Mouse (Mus musculus) myocyte (in vitro differentiated cells): ENCODE results near the gene Ccdc114. TPM values are rescaled to one million over a fixed set of nuclear protein-coding genes. Genes with fewer than 3 reads are reported as not detected.
A peak's percentile ranks its signal among the peaks of the same experiment; 100 is the strongest.
"Not testable (repeated sequence)": the region's sequence is repeated elsewhere in the genome, so short reads cannot be mapped to it uniquely, and the experiment has no call there.

ENCODE experiments used
- H3K27me3 ChIP-seq: one replicate; pipeline ENCODE4 v1.6.1; 2011; ENCODE audit not compliant: control insufficient read depth, insufficient read depth, insufficient read length
- H3K36me3 ChIP-seq: one replicate; pipeline ENCODE4 v1.6.1; 2011; ENCODE audit not compliant: control insufficient read depth, insufficient read depth
- H3K4me2 ChIP-seq: one replicate; pipeline ENCODE4 v1.6.1; 2011; ENCODE audit warnings: low read depth, control low read depth
- H3K4me3 ChIP-seq: one replicate; pipeline ENCODE4 v1.5.1; 2011; ENCODE audit warnings: mild to moderate bottlenecking, control low read depth, moderate library complexity
- H3K79me2 ChIP-seq: one replicate; pipeline ENCODE4 v1.6.1; 2011; ENCODE audit not compliant: control insufficient read depth, insufficient read depth
- H3ac ChIP-seq: one replicate; pipeline ENCODE4 v1.6.1; 2011; ENCODE audit not compliant: control insufficient read depth, insufficient read length
- CEBPB ChIP-seq: IDR thresholded peaks from 2 replicates; pipeline ENCODE4 v1.6.1; 2011; ENCODE audit warnings: mild to moderate bottlenecking, moderate library complexity; ENCODE audit not compliant: poor library complexity, insufficient read depth, severe bottlenecking
- E2F4 ChIP-seq: IDR thresholded peaks from one replicate; pipeline ENCODE4 v1.6.1; 2011; ENCODE audit warnings: mild to moderate bottlenecking, control low read depth, moderate library complexity; ENCODE audit not compliant: insufficient read depth
- MAX ChIP-seq: IDR thresholded peaks from one replicate; pipeline ENCODE4 v1.6.1; 2011; ENCODE audit warnings: low read depth, mild to moderate bottlenecking, control low read depth
- MYOD1 ChIP-seq, 3 experiments: IDR thresholded peaks; one replicate each; pipeline ENCODE4 v1.6.1; 2011; ENCODE audit warnings: control low read depth in 2 of 3, low read depth in 2 of 3, mild to moderate bottlenecking in 2 of 3, moderate library complexity in 1 of 3; ENCODE audit not compliant: insufficient read length in 2 of 3, control insufficient read depth in 1 of 3
- MYOG ChIP-seq, 3 experiments: IDR thresholded peaks; one replicate each; pipeline ENCODE4 v1.6.1; 2011; ENCODE audit warnings: control low read depth in 2 of 3, low read depth in 2 of 3, mild to moderate bottlenecking in 2 of 3; ENCODE audit not compliant: insufficient read length in 2 of 3, control insufficient read depth in 1 of 3, insufficient read depth in 1 of 3
- POLR2A ChIP-seq: IDR thresholded peaks from one replicate; pipeline ENCODE4 v1.6.1; 2011; ENCODE audit warnings: low read depth, mild to moderate bottlenecking, control low read depth, moderate library complexity; ENCODE audit not compliant: insufficient read length
- POLR2AphosphoS2 ChIP-seq: IDR thresholded peaks from one replicate; pipeline ENCODE4 v1.6.1; 2011; ENCODE audit warnings: low read depth, control low read depth; ENCODE audit not compliant: insufficient read length
- REST ChIP-seq: IDR thresholded peaks from one replicate; pipeline ENCODE4 v1.6.1; 2011; ENCODE audit warnings: mild to moderate bottlenecking, control low read depth, moderate library complexity; ENCODE audit not compliant: insufficient read depth, insufficient read length
- SRF ChIP-seq: IDR thresholded peaks from one replicate; pipeline ENCODE4 v1.6.1; 2011; ENCODE audit warnings: low read depth; ENCODE audit not compliant: control insufficient read depth, insufficient read length
- TCF12 ChIP-seq: IDR thresholded peaks from one replicate; pipeline ENCODE4 v1.6.1; 2011; ENCODE audit warnings: mild to moderate bottlenecking, control low read depth; ENCODE audit not compliant: poor library complexity, insufficient read depth, severe bottlenecking
- TCF3 ChIP-seq: IDR thresholded peaks from one replicate; pipeline ENCODE4 v1.6.1; 2011; ENCODE audit warnings: low read depth, control low read depth; ENCODE audit not compliant: insufficient read length
- USF1 ChIP-seq: IDR thresholded peaks from one replicate; pipeline ENCODE4 v1.6.1; 2011; ENCODE audit warnings: low read depth, mild to moderate bottlenecking, control low read depth, moderate library complexity
- polyA plus RNA-seq: library from polyadenylated mRNA; unstranded; fragments of >200 nt; fragmentation: generic; extraction: Trizol; gene quantifications from one replicate; pipeline ENCODE4 v1.2.1, GENCODE M21; 2012; ENCODE audit warnings: missing spikeins

Ccdc114 gene
- polyA plus RNA-seq, 1 experiment: 1.0 TPM

DNA sequence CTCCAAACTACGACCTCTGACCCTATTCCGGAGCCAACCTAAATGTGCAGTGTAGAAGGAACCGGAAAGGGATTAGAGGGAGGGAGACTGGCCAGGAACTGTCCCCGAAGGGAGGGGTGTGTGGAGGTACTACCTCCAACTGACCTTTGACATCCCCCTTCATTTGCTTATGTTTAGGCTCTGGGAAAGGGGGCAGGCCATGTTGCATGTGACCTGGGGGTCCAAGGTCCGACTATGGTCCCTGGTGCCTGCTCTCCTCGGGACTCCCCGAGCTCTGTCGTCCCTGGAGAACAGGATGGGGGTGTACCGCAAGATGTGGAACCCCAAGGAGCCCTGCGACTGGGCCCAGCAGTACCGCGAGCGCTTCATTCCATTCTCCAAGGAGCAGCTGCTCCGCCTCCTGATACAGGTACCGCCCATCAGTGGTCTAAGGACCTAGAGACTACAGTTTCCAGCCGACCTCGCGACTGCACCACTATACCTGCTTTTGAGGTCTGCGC lies 26.6 kb upstream of the Ccdc114 start:
- H3ac ChIP-seq: peak overlapping the region; percentile 8

DNA sequence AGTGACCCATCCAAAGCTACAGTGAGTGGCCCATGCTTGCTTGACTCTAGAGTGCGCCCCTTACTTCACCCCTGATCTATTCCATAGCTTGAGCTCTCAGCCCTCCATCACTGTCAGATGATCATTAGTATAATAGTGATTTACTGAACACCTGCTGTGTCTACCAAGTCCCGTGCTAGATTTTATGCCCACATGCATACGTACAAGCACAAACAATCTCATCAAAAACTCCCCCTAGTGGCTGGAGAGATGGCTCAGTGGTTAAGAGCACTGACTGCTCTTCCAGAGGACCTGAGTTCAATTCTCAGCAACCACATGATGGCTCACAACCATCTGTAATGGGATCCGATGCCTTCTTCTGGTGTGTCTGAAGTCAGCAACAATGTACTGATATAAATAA lies 25.7 kb upstream of the Ccdc114 start:
- peak overlapping the region; percentile 66 for H3K4me3 ChIP-seq
- H3K79me2 ChIP-seq, H3ac ChIP-seq, H3K27me3 ChIP-seq, H3K36me3 ChIP-seq: not testable (repeated sequence)
- H3K4me2 ChIP-seq: peak overlapping the region; percentile 95

More for the DNA sequence above, 26.6 kb upstream of the Ccdc114 start:
- H3K27me3 ChIP-seq: no peaks in the 10 kb centered on the region
- no peaks in the 10 kb centered on the region for H3K79me2 ChIP-seq
- H3K4me2 ChIP-seq: peak overlapping the region; percentile 95
- H3K36me3 ChIP-seq: no peaks in the 10 kb centered on the region
- TF ChIP-seq POLR2A (peak; percentile 37), MYOG (IDR thresholded peaks at IDR 0.05; ENCODE audit: control insufficient read depth in 1 of 3, insufficient read depth in 1 of 3, insufficient read length in 2 of 3, low read depth in 2 of 3) (peak in 1 of 3 experiments; percentile 19), MYOD1 (IDR thresholded peaks at IDR 0.05; ENCODE audit: control insufficient read depth in 1 of 3, insufficient read length in 2 of 3, low read depth in 2 of 3) (no peak)
- H3K4me3 ChIP-seq: peak overlapping the region; percentile 66

DNA sequence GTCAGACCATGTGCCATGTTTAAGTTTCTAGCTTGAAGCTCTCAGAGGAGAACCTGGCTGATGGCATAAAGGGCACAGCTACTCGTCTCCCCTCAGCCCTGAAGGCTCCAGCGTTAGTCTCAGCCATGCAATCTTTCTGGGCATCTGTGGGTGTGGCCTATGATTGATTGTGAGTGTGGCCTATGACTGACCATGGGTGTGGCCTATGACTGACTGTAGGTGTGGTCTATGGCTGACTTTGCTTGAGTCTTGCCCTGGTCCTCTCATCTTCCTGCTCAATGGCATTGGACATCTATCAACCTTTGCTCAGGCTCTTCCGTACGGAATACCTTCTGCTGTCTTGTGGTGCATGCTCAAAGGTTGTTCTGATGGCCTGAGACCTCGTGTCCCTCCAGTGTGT lies 22.3 kb upstream of the Ccdc114 start:
- Histone ChIP-seq H3K27me3 (no peaks in the 10 kb centered on the region), H3K36me3 (no peaks in the 10 kb centered on the region), H3K79me2 (no peaks in the 10 kb centered on the region), H3K4me3 (no peak overlapping the region), H3K4me2 (no peak overlapping the region), H3ac (no peak overlapping the region)
- TF ChIP-seq TCF12 (no peak), POLR2AphosphoS2 (no peak), MYOD1 (IDR thresholded peaks at IDR 0.05; ENCODE audit: control insufficient read depth in 1 of 3, insufficient read length in 2 of 3, low read depth in 2 of 3) (no peak), REST (no peak), E2F4 (no peak), USF1 (no peak), TCF3 (no peak), MYOG (IDR thresholded peaks at IDR 0.05; ENCODE audit: control insufficient read depth in 1 of 3, insufficient read depth in 1 of 3, insufficient read length in 2 of 3, low read depth in 2 of 3) (no peak), POLR2A (no peak), SRF (no peak), CEBPB (no peak), MAX (no peak)

DNA sequence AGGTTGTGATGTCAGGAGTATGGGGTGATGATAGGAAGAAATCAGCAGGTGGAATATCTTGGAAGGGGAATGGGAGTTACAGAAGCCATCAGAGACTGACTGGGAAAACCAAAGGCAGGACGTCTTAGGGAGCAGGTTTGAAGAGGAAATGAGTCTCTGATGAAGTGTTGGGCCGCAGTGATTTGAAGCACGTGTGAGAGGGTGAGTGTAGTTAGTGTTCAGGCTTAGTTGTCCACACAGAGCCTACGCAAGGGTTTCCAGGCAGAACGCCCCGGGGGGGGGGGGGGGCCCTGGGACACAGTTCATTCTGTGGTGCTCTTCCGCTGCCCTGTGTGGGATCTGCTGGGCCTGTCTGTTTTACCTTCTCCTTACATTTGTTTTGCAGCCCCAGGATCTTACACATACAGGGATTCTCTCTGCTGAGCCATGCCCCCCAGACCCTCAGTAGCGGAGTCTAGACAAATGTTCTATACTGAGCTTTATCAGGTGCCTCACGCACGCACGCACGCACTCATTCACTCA lies 21.3 kb upstream of the Ccdc114 start:
- H3ac ChIP-seq: no peak overlapping the region
- no peak overlapping the region for H3K4me3 ChIP-seq
- no peak overlapping the region for H3K4me2 ChIP-seq
- no peaks in the 10 kb centered on the region for H3K79me2 ChIP-seq
- no peaks in the 10 kb centered on the region for H3K27me3 ChIP-seq
- H3K36me3 ChIP-seq: no peaks in the 10 kb centered on the region
- TF ChIP-seq MYOG (IDR thresholded peaks at IDR 0.05; ENCODE audit: control insufficient read depth in 1 of 3, insufficient read depth in 1 of 3, insufficient read length in 2 of 3, low read depth in 2 of 3) (no peak), E2F4 (no peak), SRF (no peak), CEBPB (no peak), TCF3 (no peak), TCF12 (no peak), POLR2A (no peak), MAX (no peak), USF1 (no peak), POLR2AphosphoS2 (no peak), MYOD1 (IDR thresholded peaks at IDR 0.05; ENCODE audit: control insufficient read depth in 1 of 3, insufficient read length in 2 of 3, low read depth in 2 of 3) (no peak), REST (no peak)

DNA sequence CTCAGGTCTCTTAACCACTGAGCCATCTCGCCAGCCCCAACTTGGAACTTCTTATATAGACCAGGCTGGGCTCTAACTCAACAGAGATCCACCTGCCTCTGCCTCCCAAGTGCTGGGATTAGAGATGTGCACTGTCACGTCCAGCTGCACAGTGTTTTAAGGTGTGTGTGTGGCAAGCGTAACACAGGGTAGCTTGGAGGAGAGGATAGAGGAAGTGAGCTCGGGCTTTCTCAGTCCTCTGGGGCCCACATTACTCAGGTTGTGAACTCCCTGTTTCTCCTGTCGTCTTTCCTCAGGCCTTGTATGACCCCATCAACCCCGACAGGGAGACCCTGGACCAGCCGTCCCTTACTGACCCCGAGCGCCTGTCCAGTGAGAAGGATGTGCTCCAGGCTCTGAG lies 17.2 kb upstream of the Ccdc114 start:
- no peak for TF ChIP-seq E2F4
- no peak overlapping the region for H3K4me2 ChIP-seq
- H3K79me2 ChIP-seq: no peaks in the 10 kb centered on the region
- no peak overlapping the region for H3K4me3 ChIP-seq
- peaks cover 3% of the 10 kb centered on the region for H3K36me3 ChIP-seq
- no peak overlapping the region for H3ac ChIP-seq
- no peaks in the 10 kb centered on the region for H3K27me3 ChIP-seq

DNA sequence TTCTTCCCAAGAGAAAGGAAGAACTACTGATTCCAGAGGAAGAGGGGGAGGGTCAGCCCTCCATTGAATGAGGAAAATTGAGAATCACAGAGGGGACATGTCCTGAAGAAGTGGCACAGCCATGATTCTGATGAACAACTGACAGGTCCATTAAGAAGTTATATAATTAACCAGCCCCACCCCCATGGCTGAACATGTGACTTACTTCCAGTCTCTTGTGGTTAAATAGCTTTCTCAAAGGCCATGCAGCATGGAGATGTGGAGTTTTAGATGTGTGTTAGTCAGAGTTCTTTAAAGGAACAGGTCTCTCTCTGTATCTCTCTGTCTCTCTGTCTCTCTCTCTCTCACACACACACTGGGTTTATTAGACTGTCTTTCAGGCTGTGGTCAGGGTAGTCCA lies 15.5 kb upstream of the Ccdc114 start:
- Histone ChIP-seq H3K36me3 (peaks cover 3% of the 10 kb centered on the region), H3K4me3 (no peak overlapping the region), H3K4me2 (no peak overlapping the region), H3K79me2 (no peaks in the 10 kb centered on the region), H3ac (no peak overlapping the region), H3K27me3 (no peaks in the 10 kb centered on the region)
- TF ChIP-seq POLR2AphosphoS2: no peak
- TF ChIP-seq POLR2A: no peak
- TF ChIP-seq TCF12: no peak
- TF ChIP-seq MYOD1 (IDR thresholded peaks at IDR 0.05; ENCODE audit: control insufficient read depth in 1 of 3, insufficient read length in 2 of 3, low read depth in 2 of 3): no peak
- no peak for TF ChIP-seq E2F4
- no peak for TF ChIP-seq CEBPB
- no peak for TF ChIP-seq USF1
- TF ChIP-seq SRF: no peak
- TF ChIP-seq REST: no peak
- no peak for TF ChIP-seq MYOG (IDR thresholded peaks at IDR 0.05; ENCODE audit: control insufficient read depth in 1 of 3, insufficient read depth in 1 of 3, insufficient read length in 2 of 3, low read depth in 2 of 3)
- TF ChIP-seq TCF3: no peak
- TF ChIP-seq MAX: no peak
